Mouse (Mus musculus) E14TG2a.4 (cell line): ENCODE data around the gene Gcn1l1.

Experiments
- CTCF ChIP-seq: conservative IDR thresholded peaks from 2 replicates; pipeline ENCODE4 v1.5.1; 2014; ENCODE audit warnings: low read length
- NANOG ChIP-seq: IDR thresholded peaks from 2 replicates; pipeline ENCODE4 v1.6.1; 2014; ENCODE audit warnings: borderline replicate concordance, low read length, mixed read lengths
- POU5F1 ChIP-seq: IDR thresholded peaks from 2 replicates; pipeline ENCODE4 v1.6.1; 2014; ENCODE audit warnings: low read length, borderline replicate concordance

DNA sequence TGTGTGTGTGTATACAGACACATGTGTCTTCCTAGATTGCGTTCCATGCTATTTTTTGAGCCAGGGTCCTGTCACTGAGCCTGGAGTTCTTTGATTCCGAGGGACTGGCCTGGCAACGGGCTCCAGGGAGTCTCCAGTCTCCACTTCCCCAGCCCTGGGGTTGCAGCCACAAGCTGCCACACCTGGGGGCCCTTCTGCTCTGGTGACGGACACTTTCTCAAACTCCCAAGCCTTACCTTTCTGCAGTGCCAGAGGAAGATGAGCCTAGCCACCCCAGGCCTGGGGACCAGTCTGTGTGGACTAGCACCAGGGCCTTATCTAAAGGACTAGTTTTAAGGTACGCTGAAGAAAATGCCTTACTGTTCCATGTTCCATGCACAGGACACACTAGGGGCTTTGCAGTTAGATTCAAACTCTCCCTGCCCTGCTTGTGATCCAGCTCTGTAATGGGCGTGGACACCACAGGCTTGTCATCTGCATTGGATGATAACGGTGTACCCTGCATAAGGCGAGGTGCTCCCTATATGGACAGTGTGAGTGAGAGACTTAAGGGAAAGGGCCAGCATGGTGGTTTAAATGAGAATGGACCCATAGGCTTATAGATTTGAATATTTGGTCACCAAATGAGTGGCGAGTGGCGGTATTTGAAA is 61.3 kb downstream of the Gcn1l1 start:
- TF ChIP-seq CTCF (no peak), NANOG (no peak), POU5F1 (no peak)
